Mouse (Mus musculus): ENCODE data around the gene Rora.
A peak's percentile ranks its signal among the peaks of the same experiment; 100 is the strongest.

The Rora gene

DNA sequence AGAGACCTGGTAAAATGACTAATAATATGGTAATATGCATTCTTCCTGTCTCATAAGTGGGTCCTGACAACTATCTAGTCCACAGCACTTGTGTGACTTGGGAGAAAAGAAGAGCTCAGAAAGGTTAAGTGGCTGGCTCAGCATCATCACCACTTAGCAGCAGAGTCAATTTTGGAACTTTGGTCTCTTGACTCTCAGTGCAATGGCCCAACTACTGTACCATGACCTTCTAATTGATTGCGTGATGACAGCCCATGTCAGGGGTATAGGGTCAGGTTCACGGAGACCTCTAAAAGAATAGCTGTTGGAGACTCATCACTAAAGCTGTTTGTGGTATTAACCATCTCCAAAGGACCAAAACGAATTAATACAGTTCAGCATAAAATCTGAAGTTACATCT lies 659.7 kb downstream of the Rora start:
- no peak for DNase-seq (ENCODE audit: low spot score)

DNA sequence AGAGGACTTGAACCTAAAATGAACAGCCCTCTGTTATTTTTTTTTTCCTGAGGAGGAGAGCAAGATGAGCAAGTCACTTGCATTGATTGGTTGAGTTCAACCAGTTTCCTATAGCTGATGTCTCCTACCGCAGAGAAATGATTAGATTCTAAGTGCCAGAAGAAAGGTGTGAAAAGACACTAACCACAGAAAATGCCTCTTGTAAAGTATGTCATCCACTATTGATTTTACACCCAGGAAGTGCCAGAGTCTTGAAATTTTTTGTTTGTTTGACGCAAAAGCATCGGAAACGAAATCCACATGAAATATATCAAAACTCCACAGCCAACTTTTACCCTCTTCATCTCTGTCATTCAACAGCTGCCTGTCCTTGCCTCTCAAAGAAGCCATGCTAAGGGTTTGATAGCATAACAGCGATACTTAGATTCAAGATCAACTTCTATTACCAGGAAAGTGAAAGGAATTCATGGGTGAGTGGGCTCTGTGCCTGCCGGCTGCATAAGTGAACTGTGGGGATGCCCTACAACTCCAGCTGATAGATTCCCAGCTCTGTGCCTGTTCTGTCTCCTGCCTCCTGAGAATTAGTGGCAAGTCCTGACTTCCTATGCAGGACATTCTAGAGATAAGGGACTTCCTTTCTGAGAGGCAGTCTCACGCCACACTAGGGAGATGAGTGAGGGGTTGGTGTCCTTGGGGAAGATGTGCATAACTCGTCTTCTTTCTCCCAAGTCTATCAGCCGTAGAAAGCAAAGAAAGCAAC lies 661.0 kb downstream of the Rora start:
- DNase-seq (ENCODE audit: low spot score) = no peak

DNA sequence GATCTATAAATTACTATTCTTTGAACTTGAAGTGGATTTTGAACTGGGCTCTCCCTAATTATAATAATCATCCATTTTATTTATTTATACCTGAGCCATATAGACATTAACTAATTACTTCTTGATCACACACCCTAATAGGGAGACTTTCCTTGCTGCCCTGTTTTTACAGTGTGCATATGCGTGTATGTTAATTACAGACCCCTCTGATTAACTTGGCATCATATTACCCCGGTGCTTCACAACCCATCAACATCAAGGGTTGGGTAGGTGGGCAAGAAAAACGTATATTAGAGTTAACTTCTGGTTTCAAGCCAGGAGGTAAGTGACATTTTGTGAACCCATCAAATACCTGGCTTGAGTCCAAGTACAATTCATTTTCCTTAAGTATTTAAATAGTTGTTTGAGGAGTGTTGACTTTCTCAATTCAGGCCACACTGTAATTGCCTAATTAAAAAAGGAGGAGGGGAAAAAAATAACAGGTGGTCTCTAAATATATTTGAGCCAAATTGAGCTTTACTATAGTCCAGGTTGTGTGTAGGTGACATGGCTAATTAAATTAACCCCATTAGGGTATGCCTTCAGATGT lies 664.0 kb downstream of the Rora start:
- no peak for DNase-seq (ENCODE audit: low spot score)

DNA sequence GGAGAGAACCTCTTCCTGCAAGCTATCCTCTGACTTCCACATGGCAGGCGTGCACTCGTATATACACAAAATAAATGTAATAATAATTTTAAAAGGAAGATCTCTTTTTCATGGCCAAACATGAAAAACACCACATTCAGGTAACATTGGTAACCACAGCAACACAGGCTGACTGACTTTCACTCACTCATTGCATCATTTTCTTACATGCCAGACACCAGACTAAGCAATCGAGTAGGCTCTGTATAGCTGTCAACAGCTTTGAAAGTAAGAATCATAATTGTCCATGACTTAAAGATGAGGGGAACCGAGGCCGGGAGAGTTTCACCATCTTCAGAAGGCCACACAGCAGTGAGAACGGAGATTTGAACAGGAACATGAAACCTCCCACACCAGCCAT lies 665.8 kb downstream of the Rora start:
- no peak for DNase-seq (ENCODE audit: low spot score)

DNA sequence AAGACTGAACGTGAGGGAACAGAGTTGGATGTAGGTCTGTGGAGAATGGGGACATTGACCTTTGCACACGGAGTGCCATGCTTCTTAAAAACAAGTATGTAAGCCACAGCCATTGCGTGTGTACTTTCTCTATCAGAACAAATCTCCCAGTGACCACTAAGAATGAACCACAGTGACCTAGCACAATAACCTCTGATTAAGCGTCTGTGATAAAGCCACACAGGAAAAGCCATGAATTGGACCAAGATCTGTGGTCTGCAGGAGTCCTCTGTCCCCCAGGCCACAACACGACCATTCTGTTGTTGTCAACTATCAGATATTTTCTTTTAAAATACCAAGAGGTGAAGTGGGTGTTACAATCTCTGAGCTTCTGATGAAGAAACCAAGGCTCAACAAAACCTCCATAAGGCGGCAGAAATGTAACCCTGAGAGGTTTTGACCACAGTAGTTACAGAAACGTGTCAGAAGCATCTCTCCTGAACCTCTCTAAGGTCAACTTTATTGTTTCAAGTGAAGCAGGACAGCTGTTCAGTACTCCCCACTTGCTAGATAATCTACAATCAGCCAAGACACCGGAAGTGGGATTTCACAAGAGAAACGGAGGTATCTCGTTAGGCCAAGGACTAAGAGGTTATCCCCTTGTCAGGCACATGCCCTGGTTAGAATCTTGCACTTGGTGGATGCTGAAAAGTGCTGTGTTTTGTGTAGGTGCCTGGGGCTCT lies 666.5 kb downstream of the Rora start:
- DNase-seq (ENCODE audit: low spot score) = no peak

DNA sequence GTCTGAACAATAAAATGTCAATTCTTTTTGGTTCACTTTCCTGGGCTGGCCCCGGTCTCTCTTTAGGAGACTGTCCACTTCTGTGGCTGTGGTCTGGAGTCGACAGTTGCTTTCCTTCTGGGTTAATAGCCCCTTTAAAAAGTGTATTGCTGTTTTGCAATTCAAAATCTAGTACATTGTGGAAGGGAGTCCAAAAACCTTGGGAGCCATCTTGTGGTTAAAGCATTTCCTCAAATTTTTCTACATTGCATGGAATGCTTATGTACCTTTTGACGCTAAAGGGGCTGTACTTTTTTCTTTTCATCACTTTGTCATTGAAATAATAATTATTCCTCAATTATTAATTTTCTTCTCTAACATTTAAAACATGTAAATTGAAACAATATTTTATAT lies 667.0 kb downstream of the Rora start:
- no peak for DNase-seq (ENCODE audit: low spot score)

DNA sequence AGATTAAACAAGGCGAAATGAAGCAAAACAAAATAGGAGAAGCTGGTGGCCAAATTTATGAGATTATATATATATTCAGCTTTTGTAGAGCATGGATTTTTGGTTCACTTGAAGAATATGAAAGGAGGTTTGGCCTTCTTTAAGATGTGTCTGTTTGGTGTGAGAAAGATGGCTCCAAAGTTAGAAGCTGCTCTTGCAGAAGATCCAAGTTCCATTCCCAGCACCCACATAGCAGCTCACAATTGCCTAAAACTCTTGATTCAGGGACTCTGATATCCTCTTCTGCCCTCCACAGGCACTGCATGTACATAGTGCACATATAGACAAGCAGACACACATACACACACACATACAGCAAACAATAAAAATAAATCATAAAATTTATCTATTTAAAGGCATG lies 668.4 kb downstream of the Rora start:
- DNase-seq (ENCODE audit: low spot score) = no peak

DNA sequence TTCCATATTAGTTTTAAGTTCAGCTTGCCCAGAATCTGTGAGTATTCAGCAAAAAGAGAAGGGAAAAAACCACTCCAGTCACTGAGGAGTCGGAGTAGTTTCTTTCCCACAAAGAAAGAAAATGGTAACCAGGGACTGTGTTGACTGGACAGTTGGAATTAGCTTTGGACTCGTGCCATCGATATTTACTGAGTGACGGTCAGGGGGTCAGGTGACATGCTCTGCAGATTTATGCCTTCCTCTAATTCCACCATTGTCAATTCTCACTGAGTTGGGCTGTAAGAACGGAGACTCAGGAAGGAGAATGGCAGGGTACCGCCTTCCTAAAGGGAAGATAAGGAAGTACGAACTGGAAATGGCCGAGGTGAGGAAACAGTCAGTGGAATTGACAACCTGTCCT lies 670.2 kb downstream of the Rora start:
- DNase-seq (ENCODE audit: low spot score) = peak; percentile 47

DNA sequence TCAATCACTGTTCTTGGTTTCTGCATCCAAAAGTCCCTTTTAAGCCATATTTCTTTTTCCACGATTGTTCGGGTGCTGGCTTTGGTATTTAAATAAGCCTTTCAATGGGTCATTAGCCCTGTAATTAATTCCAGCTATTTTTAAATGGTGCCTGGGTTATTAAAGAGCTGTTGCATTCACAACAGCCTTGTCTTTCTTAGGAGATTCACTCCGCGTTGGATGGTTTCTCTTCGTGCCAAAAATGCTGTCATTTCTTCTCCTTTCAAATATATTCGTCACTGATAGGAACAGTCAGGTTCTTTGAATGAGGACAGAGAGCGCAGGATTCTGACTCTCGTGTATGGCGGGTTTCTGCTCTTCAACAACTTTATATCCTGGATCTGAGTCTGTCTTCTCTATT lies 673.5 kb downstream of the Rora start:
- DNase-seq (ENCODE audit: low spot score) = no peak

DNA sequence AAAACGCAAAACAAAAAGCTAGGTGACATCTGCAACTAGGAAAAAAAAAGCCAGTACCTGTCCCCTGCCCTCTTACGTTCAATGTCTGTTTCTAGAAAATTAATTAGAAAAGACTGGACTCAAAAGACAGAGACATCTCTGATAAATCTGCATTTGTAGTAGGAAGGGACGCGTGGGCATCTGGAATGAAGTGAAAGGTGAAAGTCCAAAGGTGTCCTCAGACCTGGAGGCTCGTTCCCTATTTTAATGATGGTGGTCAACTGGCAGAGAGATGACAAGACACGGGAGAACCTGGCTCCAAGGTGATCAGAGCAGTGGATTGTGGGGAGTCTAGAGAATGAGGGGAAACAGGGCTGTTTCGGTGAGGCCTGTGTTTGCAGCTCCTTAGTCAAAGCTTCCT lies 674.0 kb downstream of the Rora start:
- DNase-seq (ENCODE audit: low spot score) = no peak

DNA sequence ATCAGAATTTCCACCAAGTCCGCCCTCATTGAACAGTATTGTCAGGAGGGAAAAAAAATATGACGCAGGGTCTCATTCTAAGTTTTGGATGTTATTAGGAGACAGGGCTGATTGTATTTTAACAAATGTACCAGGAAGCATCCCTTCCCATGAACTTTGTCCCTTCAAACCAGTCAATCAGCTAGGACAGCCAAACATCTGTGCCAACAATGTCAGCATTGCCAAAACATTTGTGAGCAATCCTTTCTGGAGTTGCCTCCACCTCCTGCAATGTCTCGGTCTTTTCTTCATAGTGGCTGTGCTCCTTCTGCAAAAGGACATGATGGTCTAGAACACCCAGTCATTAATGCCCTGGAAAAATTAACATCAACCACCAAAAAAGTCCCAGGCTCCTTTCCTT lies 678.2 kb downstream of the Rora start:
- no peak for DNase-seq (ENCODE audit: low spot score)

DNA sequence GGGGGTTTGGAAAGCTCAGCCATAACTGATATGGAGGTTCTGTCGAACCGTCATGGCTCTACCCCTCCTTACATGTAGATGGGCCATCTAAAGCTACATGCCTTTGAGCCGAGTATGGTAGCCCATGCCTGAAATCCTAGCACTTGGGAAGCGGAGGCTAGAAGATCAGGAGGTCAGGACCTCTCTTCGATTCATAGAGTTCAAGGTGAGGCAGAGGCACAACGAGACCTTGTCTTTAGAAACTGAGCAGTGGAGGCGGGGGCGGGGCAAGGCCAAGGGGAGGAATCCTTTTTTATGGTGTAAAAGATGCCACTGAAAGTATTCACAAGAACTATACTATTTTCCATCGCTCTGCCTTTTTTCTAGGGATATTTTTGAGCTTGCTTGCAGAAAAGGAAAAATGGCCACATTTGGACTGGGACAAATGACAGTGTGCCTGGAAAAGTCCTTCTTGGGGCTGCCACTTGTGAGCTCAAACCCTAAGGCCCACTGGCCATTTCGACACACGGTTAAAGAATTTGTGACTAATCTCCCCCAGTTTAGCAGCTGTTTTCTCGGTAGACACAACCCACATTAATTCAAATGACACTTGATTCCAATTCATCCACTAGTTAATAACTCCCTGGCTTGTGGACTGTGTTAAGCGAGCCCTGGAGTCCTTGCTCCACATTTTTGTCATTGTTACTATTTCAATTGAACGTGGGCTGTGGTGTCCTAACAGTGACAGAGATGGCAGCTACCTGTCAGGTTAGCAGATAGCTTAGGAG lies 679.4 kb downstream of the Rora start:
- DNase-seq (ENCODE audit: low spot score) = no peak

DNA sequence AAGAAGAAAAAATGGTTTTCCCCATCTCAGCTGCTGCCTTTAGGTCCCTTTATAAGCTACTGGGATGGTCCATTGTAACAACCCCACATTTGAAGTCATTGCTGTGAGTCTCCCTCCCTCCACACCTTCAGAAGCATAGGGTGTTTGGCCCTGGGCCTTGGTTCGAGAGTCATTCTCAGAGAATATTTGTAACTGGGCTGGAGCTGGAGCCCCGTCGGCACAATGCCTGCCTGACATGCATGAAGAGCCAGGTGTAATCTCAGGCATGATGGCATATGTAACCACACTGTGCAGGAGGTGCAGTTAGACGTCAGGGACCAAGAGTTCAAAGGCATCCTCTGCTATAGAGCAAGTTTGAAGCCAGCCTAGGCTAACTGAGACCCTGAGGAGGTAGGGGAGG lies 680.1 kb downstream of the Rora start:
- DNase-seq (ENCODE audit: low spot score) = no peak

DNA sequence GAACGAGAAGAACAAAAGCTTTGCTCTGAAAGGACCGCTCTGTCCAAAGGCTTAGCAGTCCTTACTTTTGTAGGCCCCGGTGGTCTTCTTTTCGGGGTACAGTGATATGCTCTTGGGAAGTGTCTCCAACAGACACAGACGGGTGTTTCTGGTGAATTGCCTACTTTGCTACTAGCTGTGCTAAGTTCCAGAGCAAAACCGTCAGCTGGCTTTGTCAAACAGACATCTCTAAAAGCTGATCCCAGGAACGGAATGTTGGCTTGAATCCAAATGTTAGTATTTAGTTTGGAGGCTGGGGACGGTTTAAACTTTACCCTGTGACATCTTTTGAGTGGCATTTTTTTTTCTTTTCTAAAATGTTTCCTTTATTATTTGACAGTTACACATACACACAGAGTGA lies 680.5 kb downstream of the Rora start:
- DNase-seq (ENCODE audit: low spot score) = peak; percentile 53

DNA sequence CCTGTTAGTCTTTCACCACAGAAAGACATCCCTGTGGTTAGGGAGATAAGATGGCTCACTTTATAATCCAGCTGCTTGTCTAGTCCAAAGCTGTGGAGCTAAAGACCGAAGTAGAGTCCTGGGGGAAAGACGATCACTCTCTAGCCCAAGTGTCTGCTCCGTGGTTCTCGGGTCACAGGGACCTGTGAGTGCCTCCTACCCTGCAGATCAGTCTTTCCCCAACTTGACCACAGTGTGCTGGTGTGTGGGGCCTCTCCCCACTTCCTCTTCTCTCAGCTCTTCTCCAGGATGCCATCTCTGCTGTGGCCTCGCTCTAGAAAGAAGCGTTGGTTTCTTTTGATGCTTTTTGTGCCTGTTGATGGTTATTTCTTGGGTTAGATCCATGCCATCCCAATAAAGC lies 682.5 kb downstream of the Rora start:
- no peak for DNase-seq (ENCODE audit: low spot score)

DNA sequence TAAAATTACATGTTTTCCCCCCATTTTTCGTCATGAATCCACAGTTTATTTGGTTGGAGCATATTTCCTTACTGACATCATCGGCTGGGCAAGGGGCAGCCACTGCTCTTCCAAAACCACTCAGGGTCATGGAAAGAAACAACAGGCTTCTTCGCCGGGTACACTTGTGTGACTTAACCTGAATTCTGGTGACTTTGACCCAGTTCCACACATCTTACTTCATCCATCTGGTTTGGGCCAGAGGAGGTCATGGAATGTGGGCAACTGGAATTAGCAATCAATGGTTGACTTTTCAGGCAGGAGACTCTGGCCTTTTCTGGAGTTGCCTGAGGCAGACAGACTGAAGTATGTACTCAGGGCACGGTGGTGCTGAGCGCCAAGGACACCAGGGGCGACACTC lies 685.6 kb downstream of the Rora start:
- no peak for DNase-seq (ENCODE audit: low spot score)

DNA sequence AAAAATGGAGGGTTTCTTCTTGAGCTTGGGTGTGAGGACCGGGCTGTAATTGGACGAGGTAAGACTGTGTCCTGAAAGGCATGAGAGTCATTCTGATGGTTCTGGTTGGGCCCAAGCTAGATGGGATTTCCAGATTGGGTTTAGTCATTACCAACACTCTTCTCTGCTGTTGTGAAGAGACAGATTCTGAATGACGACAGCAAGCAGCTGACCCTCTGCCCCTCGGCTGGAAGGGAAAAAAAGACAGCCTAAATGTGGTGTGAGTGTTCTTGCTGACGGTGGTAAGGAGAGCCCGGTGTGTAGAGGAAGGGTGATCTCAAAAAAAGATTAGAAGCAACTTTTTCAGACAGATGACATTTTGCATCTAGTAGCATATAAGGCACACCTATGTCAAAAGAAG lies 686.2 kb downstream of the Rora start:
- DNase-seq (ENCODE audit: low spot score) = no peak

DNA sequence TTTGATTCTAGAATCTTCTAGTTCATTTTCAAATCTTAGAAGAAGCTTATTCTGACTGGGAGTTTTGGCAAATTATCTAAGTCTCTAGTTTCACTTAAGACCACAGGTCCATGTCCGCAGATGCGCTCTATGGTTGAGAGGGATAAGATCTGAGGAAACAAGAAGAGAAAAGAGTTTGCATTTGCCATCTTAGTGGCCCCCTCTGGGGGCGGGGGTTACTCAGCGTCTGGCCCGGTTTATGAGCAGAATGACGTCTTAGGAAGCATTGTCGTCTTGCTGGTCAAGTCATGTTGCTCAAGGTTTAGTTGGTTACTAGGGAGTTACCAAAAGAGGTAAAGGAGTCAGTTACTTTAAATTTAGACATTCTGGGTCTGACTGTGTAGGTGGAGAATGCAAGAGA lies 686.8 kb downstream of the Rora start:
- DNase-seq (ENCODE audit: low spot score) = no peak

DNA sequence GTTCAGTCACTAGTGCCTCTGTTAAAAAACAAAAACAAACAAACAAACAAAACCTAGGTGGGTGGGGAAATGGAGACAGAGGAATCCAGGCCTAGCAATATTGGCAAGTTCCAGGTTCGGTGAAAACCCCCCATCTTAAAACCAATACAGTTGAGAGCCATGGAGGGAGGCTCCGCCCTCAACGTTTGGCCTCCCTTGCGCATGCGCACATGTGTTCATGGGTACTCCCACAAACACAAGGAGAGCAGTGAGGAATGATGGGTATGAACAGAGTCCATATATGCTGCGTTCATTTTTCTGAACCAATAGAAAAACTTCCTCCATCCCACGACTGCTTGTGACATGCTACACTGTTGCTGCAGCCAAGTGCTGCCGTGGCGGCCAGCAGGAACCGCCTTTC lies 690.3 kb downstream of the Rora start:
- no peak for DNase-seq (ENCODE audit: low spot score)

DNA sequence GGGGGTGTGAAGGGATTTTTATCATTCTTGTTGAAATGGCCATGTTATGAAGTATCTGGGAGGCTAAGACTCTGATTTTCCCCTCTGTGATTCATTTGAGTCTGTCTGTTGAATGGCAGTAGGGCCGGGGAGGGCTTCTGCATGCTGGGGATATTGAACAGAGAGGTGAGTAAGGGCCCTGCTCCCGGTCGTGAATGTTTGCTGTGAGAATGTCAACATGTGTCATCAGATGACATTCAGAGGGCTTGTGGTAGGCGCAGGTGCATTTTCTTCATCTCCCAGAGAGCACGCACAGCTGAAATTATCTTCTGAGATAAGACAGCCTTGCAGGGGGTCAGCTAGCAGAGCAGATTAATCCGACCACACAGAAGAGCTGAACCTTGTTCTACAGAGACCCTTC lies 692.0 kb downstream of the Rora start:
- DNase-seq (ENCODE audit: low spot score) = peak; percentile 19

DNA sequence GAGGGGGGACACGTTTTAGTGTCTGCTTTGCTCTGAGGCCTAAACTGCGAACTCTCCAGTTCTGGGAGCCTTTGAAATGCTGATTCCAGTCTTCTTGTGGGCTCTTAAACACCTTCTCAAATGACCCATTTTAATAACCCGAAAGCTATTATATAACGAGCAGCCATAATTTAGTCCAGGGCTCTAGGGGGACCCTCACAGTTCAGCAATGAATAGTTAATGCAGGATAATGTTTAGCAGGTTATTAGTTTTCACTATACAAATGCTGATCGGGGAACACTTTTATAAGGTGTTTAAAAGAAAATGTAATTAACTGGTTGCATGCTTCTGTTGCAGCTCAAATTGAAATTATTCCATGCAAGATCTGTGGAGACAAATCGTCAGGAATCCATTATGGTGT lies 694.2 kb downstream of the Rora start:
- no peak for DNase-seq (ENCODE audit: low spot score)

DNA sequence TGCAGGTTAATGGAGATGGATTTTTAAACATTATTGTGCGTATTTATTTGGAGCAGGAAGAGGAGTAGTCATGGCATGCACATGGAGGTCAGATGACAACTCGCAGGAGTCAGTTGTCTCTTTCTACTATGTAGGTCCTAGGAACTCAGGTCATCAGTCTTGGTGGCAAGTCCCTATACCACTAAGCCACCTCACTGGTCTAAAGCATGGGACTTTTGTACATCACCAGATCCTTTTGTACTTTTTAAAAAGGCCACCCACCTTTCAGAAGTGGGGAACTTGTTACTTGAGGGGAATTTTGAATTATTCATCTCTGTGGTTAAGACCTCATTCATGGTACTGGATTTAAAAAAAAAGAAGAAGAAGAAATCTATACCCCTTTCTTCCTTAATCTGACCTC lies 696.0 kb downstream of the Rora start:
- DNase-seq (ENCODE audit: low spot score) = no peak

DNA sequence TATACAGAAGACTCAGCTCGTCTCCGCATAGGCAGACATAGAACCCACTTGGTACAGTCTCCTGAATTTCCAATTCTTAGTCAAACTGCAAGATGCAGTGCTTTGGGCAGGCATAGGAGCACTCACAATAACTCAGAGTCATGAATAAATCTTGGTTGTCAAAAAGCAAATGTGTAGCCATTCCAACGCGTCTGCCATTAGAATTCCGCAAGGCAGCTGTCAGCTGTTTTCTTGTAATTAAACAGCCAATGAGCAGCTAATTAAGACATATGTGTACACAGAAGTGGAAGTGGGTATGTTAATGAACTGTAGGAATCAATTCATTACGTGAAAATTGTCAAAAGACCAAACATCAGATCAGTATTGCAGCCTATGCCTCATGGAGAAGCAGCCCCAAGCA lies 700.6 kb downstream of the Rora start:
- DNase-seq (ENCODE audit: low spot score) = no peak
